Mouse (Mus musculus) lung, postnatal 0 days (tissue): ENCODE results near the gene Spag16. TPM values are rescaled to one million over a fixed set of nuclear protein-coding genes. Genes with fewer than 3 reads are reported as not detected.

Experiments
- ATAC-seq: fragments of 200-750 bp; cut with Nextera tagmentation; 2 replicates; pipeline ENCODE4 v1.8.0; 2017; ENCODE audit warnings: moderate library complexity
- DNase-seq: peaks from one replicate; pipeline ENCODE4 v3.0.0-alpha.2; 2016; ENCODE audit warnings: low spot score
- H3K27ac ChIP-seq: fragments of 300-500 bp; sonication (generic); 2 replicates; pipeline ENCODE4 v1.5.1; 2014; ENCODE audit warnings: antibody characterized with exemption, mild to moderate bottlenecking, low read length, mixed read lengths
- H3K27me3 ChIP-seq: fragments of 300-500 bp; sonication (generic); replicated peaks from 2 replicates; pipeline ENCODE4 v1.6.1; 2014; ENCODE audit warnings: low read length, mixed read lengths; ENCODE audit not compliant: insufficient read depth
- H3K36me3 ChIP-seq: fragments of 300-500 bp; sonication (generic); 2 replicates; pipeline ENCODE4 v1.6.1; 2014; ENCODE audit warnings: low read length, mixed read lengths; ENCODE audit not compliant: insufficient read depth
- H3K4me1 ChIP-seq: fragments of 300-500 bp; sonication (generic); 2 replicates; pipeline ENCODE4 v1.6.1; 2014; ENCODE audit warnings: antibody characterized with exemption, low read depth, low read length, mixed read lengths; ENCODE audit not compliant: insufficient read depth
- H3K4me2 ChIP-seq: fragments of 300-500 bp; sonication (generic); replicated peaks from 2 replicates; pipeline ENCODE4 v1.6.1; 2014; ENCODE audit warnings: low read depth, mild to moderate bottlenecking, low read length, moderate library complexity, mixed read lengths
- H3K4me3 ChIP-seq: fragments of 300-500 bp; sonication (generic); 2 replicates; pipeline ENCODE4 v1.5.1; 2014; ENCODE audit warnings: low read depth, low read length
- H3K9ac ChIP-seq: fragments of 300-500 bp; sonication (generic); replicated peaks from 2 replicates; pipeline ENCODE4 v1.6.1; 2014; ENCODE audit warnings: low read depth, mild to moderate bottlenecking
- H3K9me3 ChIP-seq: fragments of 300-500 bp; sonication (generic); 2 replicates; pipeline ENCODE4 v1.6.1; 2016; ENCODE audit warnings: low read length, mixed read lengths
- CTCF ChIP-seq: IDR thresholded peaks from 2 replicates; pipeline ENCODE4 v1.5.1; 2016; ENCODE audit warnings: antibody characterized with exemption, mild to moderate bottlenecking
- EP300 ChIP-seq: IDR thresholded peaks from 2 replicates; pipeline ENCODE4 v1.6.1; 2016; ENCODE audit warnings: antibody characterized with exemption, mild to moderate bottlenecking, control low read depth
- WGBS: fragments of 180-500 bp; shearing (Covaris S2); extraction: QIAGEN DNeasy Blood & Tissue Kit; methylation state at CpG from one replicate; pipeline ENCODE4 v1.1.7; 2014; 5-methylcytosine and 5-hydroxymethylcytosine counted together
- polyA plus RNA-seq: library from polyadenylated mRNA; unstranded; fragments of >200 nt; fragmentation: Nextera tagmentation; extraction: Ambion mirVana; gene quantifications from 2 replicates; pipeline ENCODE4 v1.2.1, GENCODE M21; 2015

The Spag16 gene
- polyA plus RNA-seq, 1 experiment from 2014 or later, result 3.3 TPM

DNA sequence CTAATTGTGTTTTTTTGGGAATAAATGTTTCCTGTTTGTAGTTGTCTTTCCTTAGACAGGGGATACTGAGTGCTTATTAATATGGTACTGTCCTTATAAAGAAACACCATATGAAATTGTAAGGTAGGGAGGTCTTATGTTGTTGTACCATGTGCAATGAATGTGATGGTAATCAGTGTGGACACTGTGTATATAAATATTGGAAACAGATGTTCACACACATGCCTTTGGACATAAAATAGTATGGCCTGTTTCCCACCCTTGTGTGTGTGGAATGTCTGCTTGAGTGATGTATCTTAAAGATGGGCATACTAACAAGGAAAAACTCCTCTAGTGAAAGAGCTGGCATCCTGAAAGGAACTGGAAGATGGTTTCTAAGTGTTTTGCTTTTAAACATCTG, 692.1 kb downstream of the Spag16 start:
- Histone ChIP-seq H3K4me1 (no peaks in the 10 kb centered on the region), H3K9me3 (no peaks in the 10 kb centered on the region), H3K27ac (no peak overlapping the region), H3K36me3 (no peaks in the 10 kb centered on the region), H3K4me2 (no peak overlapping the region), H3K9ac (no peak overlapping the region), H3K4me3 (no peak overlapping the region), H3K27me3 (no peaks in the 10 kb centered on the region)
- DNase-seq (no peak), ATAC-seq (no peak)
- TF ChIP-seq CTCF (no peak), EP300 (no peak)

GRCm38 (mm10) chr1:70527134-70527533, 700.4 kb downstream of the Spag16 start:
- Histone ChIP-seq H3K4me3 (no peak overlapping the region), H3K36me3 (no peaks in the 10 kb centered on the region)

GRCm38 (mm10) chr1:70529771-70530170, 703.0 kb downstream of the Spag16 start:
- no peaks in the 10 kb centered on the region for H3K27me3 ChIP-seq
- no peak overlapping the region for H3K9ac ChIP-seq
- H3K4me1 ChIP-seq, result no peaks in the 10 kb centered on the region
- DNase-seq (no peak), ATAC-seq (no peak)
- TF ChIP-seq CTCF (no peak), EP300 (no peak)
- WGBS, result 47% methylated on average over 2 of the region's 2 CpGs
- H3K4me2 ChIP-seq, result no peak overlapping the region
- H3K4me3 ChIP-seq, result no peak overlapping the region
- H3K36me3 ChIP-seq, result no peaks in the 10 kb centered on the region
- no peaks in the 10 kb centered on the region for H3K9me3 ChIP-seq
- H3K27ac ChIP-seq, result no peak overlapping the region

More at GRCm38 (mm10) chr1:70527134-70527533, 700.4 kb downstream of the Spag16 start:
- Histone ChIP-seq H3K9me3 (no peaks in the 10 kb centered on the region), H3K9ac (no peak overlapping the region), H3K27me3 (no peaks in the 10 kb centered on the region), H3K4me1 (no peaks in the 10 kb centered on the region), H3K4me2 (no peak overlapping the region), H3K27ac (no peak overlapping the region)
- TF ChIP-seq CTCF (no peak), EP300 (no peak)
- DNase-seq (no peak), ATAC-seq (no peak)
- WGBS, result 58% methylated on average over 2 of the region's 2 CpGs

GRCm38 (mm10) chr1:70551839-70552238, 725.1 kb downstream of the Spag16 start:
- Histone ChIP-seq H3K4me1 (no peaks in the 10 kb centered on the region), H3K9me3 (no peaks in the 10 kb centered on the region), H3K27ac (no peak overlapping the region), H3K4me2 (no peak overlapping the region), H3K9ac (no peak overlapping the region), H3K4me3 (no peak overlapping the region), H3K27me3 (no peaks in the 10 kb centered on the region), H3K36me3 (no peaks in the 10 kb centered on the region)
- ATAC-seq (no peak), DNase-seq (no peak)
- 40% methylated on average over 2 of the region's 2 CpGs for WGBS
- TF ChIP-seq EP300 (no peak), CTCF (no peak)

- no peak for ATAC-seq
- no peak overlapping the region for H3K4me2 ChIP-seq
- no peaks in the 10 kb centered on the region for H3K27me3 ChIP-seq
- H3K36me3 ChIP-seq, result no peaks in the 10 kb centered on the region
- WGBS, result 84% methylated on average over 3 of the region's 3 CpGs
- H3K4me1 ChIP-seq, result no peaks in the 10 kb centered on the region
- TF ChIP-seq EP300, result no peak
- TF ChIP-seq CTCF, result no peak
- DNase-seq, result no peak
- no peaks in the 10 kb centered on the region for H3K9me3 ChIP-seq
- H3K4me3 ChIP-seq, result no peak overlapping the region
- H3K9ac ChIP-seq, result no peak overlapping the region
- no peak overlapping the region for H3K27ac ChIP-seq
Observed at GRCm38 (mm10) chr1:70621805-70622204, 795.0 kb downstream of the Spag16 start.

DNA sequence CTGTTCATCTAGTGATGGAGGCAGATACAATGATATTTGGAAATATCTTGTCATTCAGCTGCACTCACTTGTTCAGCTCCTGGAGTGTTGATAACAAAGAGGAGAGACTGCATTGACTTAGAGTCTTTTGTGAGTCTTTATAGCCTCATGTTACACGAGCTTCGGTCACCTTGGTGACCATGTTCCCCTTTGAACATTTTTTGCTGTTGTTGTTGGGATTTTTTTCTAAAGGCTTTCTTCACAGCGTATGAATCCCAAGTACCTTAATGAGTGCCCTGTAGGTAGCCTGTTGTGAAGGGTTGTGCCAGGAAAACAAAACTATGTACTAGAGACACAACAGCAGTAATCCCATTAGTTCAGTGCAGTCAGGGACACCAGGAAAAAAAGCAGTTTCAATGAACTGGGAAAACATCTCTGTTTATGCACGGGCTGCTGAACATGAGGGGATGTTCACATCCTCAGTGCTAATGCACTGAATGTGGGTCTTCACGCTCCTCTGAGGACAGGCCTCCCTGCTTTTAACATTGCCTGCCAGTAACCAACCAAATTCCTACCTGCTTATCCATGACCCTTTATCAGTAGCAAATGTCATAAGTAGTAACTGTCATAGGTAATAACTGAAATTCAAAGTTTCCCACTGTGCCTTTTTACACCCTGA, 798.2 kb downstream of the Spag16 start:
- TF ChIP-seq CTCF (no peak), EP300 (no peak)
- no peak for DNase-seq
- Histone ChIP-seq H3K27ac (no peak overlapping the region), H3K4me2 (no peak overlapping the region), H3K9me3 (no peaks in the 10 kb centered on the region), H3K36me3 (no peaks in the 10 kb centered on the region), H3K4me1 (no peaks in the 10 kb centered on the region), H3K4me3 (no peak overlapping the region), H3K9ac (no peak overlapping the region), H3K27me3 (no peaks in the 10 kb centered on the region)
- ATAC-seq, result no peak
- WGBS, result 68% methylated on average over 5 of the region's 5 CpGs

DNA sequence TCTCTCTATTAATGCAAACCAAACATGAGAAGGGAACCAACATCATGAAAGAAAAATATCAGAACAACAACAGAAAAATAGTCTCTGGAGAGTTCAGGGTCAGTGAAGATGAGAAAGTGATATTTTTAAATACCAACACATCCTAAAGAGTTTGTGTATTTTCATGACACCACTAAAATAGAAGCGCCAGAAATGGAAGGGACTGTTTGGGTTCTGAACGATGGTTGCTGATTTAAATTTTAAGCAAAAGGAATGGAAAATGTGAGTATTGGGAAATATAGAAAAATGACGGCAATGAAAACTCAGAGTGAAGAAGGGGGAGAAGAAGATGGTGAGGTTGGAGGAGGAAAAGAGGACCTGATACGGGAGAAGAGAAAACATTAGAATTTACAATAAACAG, 825.9 kb downstream of the Spag16 start:
- Histone ChIP-seq H3K36me3 (no peaks in the 10 kb centered on the region), H3K27me3 (no peaks in the 10 kb centered on the region), H3K4me3 (no peak overlapping the region), H3K4me2 (no peak overlapping the region), H3K4me1 (no peaks in the 10 kb centered on the region), H3K9me3 (no peaks in the 10 kb centered on the region), H3K27ac (no peak overlapping the region), H3K9ac (no peak overlapping the region)
- no peak for DNase-seq
- no peak for ATAC-seq
- 83% methylated on average over 4 of the region's 4 CpGs for WGBS
- TF ChIP-seq EP300 (no peak), CTCF (no peak)
